Mouse (Mus musculus) mesoderm, embryonic 11.5 days (tissue): ENCODE data around the gene Ube2h.

ENCODE experiments used
- DNase-seq: peaks from one replicate; pipeline ENCODE4 v3.0.0-alpha.2; 2012; ENCODE audit warnings: low read depth, low spot score

The Ube2h gene

DNA sequence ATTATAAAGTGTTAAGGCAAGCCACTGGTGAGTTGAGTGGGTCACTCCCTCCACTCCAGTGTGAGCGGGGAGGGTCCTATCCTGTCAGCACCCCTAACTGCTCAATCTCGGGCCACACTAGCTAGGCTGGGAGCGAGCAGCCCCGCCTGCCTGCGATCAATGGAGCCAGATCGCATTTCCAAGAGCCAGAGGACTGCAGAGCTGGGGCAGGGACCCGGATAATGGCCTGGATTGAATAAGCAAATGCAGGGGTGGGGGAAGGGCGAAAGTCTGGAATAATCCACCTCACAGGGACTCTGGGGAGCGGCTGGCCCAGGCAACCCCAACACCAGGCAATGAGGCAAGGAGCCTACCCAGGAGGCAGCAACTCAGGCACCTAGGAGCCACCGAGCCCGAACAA, 137.1 kb downstream of the Ube2h start:
- DNase-seq: no peak

DNA sequence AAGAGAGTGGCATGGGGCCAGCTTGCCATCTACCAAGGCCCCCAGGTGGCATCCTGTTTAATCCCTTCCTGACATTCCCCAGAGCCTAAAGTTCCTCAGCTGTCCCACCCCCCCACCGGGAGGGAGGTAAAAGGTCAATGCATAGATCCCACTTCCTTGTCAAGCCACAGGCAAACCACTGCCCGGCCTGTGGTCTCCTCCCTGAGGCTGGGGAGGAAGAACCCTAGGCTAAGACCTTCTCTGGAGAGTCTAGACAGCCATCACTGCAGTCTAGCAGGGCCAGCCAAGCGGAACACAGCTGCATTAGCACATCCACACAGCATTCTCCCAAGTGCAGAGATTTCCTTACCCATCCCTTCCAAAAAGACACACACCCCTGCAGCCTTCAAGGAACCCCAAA, 138.0 kb downstream of the Ube2h start:
- no peak for DNase-seq

DNA sequence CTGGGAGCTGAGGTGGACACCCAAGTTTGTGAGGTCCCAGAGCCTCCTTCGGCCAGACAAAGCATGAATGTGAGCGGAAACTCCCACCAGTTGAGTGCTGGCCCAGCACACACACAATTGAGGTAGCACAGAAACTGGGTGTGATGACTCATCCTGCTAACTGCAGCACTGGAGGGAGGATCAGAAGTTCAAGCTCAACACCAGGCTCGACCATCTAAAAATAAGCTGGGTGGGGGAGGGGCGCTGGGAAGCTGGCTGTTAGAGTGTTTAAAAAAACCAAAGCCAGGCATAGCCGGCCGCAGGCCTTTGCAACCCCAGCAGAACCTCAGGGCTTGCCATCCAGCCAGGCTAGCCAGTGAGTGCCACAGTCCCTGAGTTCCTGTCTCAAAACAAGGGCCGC, 142.2 kb downstream of the Ube2h start:
- DNase-seq: no peak

DNA sequence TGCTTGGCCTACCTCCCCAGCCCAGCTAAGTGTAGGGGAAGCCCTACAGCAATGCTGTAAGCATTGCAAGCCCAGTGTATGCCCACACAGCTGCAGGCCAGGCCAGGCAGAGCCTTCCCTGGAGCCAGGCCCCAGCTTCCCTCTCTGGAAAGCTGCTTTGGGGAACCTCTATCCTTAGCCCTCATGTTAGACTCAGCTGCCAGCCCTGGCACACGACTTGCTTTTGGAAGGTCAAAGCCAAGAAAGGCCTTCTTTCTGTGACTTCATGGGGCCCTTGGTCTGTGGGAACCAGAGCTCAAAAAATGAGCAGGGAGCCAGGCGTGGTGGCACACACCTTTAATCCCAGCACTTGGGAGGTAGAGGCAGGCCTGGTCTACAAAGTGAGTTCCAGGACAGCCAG, 142.7 kb downstream of the Ube2h start:
- DNase-seq: no peak
